Mouse (Mus musculus): ENCODE results near the gene Lmo7. TPM values are rescaled to one million over a fixed set of nuclear protein-coding genes. Genes with fewer than 3 reads are reported as not detected.

The Lmo7 gene
- total and polyA plus RNA-seq, 2 experiments from 2014 or later = 13.4 to 26.3 TPM

GRCm38 (mm10) chr14:101834109-101834508, 104.4 kb downstream of the Lmo7 start:
- Histone ChIP-seq H3K27me3 (ENCODE audit: insufficient read depth, low read length) (no peaks in the 10 kb centered on the region), H3K4me2 (ENCODE audit: low read depth) (no peak overlapping the region), H3K27ac (ENCODE audit: low read depth, low read length) (no peak overlapping the region), H3K36me3 (ENCODE audit: insufficient read depth) (no peaks in the 10 kb centered on the region), H3K9ac (no peak overlapping the region), H3K9me3 (ENCODE audit: low read length) (no peaks in the 10 kb centered on the region), H3K4me3 (ENCODE audit: low read depth, low read length) (no peak overlapping the region), H3K4me1 (ENCODE audit: insufficient read depth) (no peaks in the 10 kb centered on the region)
- ATAC-seq (no peak), DNase-seq (no peak)
- 87% methylated on average over 3 of the region's 3 CpGs for WGBS
- no peak for TF ChIP-seq CTCF (IDR thresholded peaks at IDR 0.05; ENCODE audit: low read depth)

GRCm38 (mm10) chr14:101836401-101836800, 106.6 kb downstream of the Lmo7 start:
- no peak overlapping the region for H3K4me3 ChIP-seq (ENCODE audit: low read depth, low read length)
- no peaks in the 10 kb centered on the region for H3K36me3 ChIP-seq (ENCODE audit: insufficient read depth)
- DNase-seq = no peak
- WGBS = 88% methylated on average over 2 of the region's 2 CpGs
- H3K27ac ChIP-seq (ENCODE audit: low read depth, low read length) = no peak overlapping the region
- no peaks in the 10 kb centered on the region for H3K27me3 ChIP-seq (ENCODE audit: insufficient read depth, low read length)
- TF ChIP-seq CTCF (IDR thresholded peaks at IDR 0.05; ENCODE audit: low read depth) = no peak
- no peak overlapping the region for H3K9ac ChIP-seq
- no peaks in the 10 kb centered on the region for H3K4me1 ChIP-seq (ENCODE audit: insufficient read depth)
- no peak for ATAC-seq
- no peak overlapping the region for H3K4me2 ChIP-seq (ENCODE audit: low read depth)
- no peaks in the 10 kb centered on the region for H3K9me3 ChIP-seq (ENCODE audit: low read length)

- H3K4me1 ChIP-seq (ENCODE audit: insufficient read depth) = no peaks in the 10 kb centered on the region
- no peak overlapping the region for H3K9ac ChIP-seq
- 59% methylated on average over 6 of the region's 6 CpGs for WGBS
- H3K9me3 ChIP-seq (ENCODE audit: low read length) = no peaks in the 10 kb centered on the region
- H3K27ac ChIP-seq (ENCODE audit: low read depth, low read length) = no peak overlapping the region
- no peaks in the 10 kb centered on the region for H3K36me3 ChIP-seq (ENCODE audit: insufficient read depth)
- TF ChIP-seq CTCF (IDR thresholded peaks at IDR 0.05; ENCODE audit: low read depth) = no peak
- ATAC-seq (0 out of 2 replicates have a peak, but pooled peaks have one; percentile 23), DNase-seq (no peak)
- no peak overlapping the region for H3K4me3 ChIP-seq (ENCODE audit: low read depth, low read length)
- H3K4me2 ChIP-seq (ENCODE audit: low read depth) = no peak overlapping the region
- H3K27me3 ChIP-seq (ENCODE audit: insufficient read depth, low read length) = no peaks in the 10 kb centered on the region
Measured at GRCm38 (mm10) chr14:101837176-101837575, 107.4 kb downstream of the Lmo7 start.

GRCm38 (mm10) chr14:101838231-101838839, 108.6 kb downstream of the Lmo7 start:
- ATAC-seq (peak; percentile 39), DNase-seq (peak; percentile 74)
- no peaks in the 10 kb centered on the region for H3K9me3 ChIP-seq (ENCODE audit: low read length)
- 52% methylated on average over 7 of the region's 7 CpGs for WGBS
- no peak overlapping the region for H3K4me2 ChIP-seq (ENCODE audit: low read depth)
- TF ChIP-seq CTCF (IDR thresholded peaks at IDR 0.05; ENCODE audit: low read depth) = no peak
- no peaks in the 10 kb centered on the region for H3K4me1 ChIP-seq (ENCODE audit: insufficient read depth)
- H3K9ac ChIP-seq = no peak overlapping the region
- H3K36me3 ChIP-seq (ENCODE audit: insufficient read depth) = no peaks in the 10 kb centered on the region
- H3K4me3 ChIP-seq (ENCODE audit: low read depth, low read length) = no peak overlapping the region
- no peaks in the 10 kb centered on the region for H3K27me3 ChIP-seq (ENCODE audit: insufficient read depth, low read length)
- no peak overlapping the region for H3K27ac ChIP-seq (ENCODE audit: low read depth, low read length)

GRCm38 (mm10) chr14:101839771-101840731, 110.3 kb downstream of the Lmo7 start:
- Histone ChIP-seq H3K9me3 (ENCODE audit: low read length) (no peaks in the 10 kb centered on the region), H3K27ac (ENCODE audit: low read depth, low read length) (peak overlapping the region; percentile 67), H3K27me3 (ENCODE audit: insufficient read depth, low read length) (no peaks in the 10 kb centered on the region), H3K9ac (peak overlapping the region; percentile 40), H3K4me1 (ENCODE audit: insufficient read depth) (0 out of 2 replicates have a peak, but pooled peaks cover 4% of the 10 kb centered on the region), H3K36me3 (ENCODE audit: insufficient read depth) (no peaks in the 10 kb centered on the region), H3K4me3 (ENCODE audit: low read depth, low read length) (peak overlapping the region; percentile 33), H3K4me2 (ENCODE audit: low read depth) (peak overlapping the region; percentile 40)
- ATAC-seq = peak; percentile 55
- WGBS = 53% methylated on average over 24 of the region's 24 CpGs
- TF ChIP-seq CTCF (IDR thresholded peaks at IDR 0.05; ENCODE audit: low read depth) = no peak
- DNase-seq = peak; percentile 61

- H3K4me3 ChIP-seq (ENCODE audit: low read depth, low read length) = peak overlapping the region; percentile 33
- H3K9me3 ChIP-seq (ENCODE audit: low read length) = no peaks in the 10 kb centered on the region
- no peak for ATAC-seq
- WGBS = 78% methylated on average over 5 of the region's 5 CpGs
- H3K9ac ChIP-seq = no peak overlapping the region; the same call in 1 of the 2 replicates
- H3K27me3 ChIP-seq (ENCODE audit: insufficient read depth, low read length) = no peaks in the 10 kb centered on the region
- no peak for DNase-seq
- 0 out of 2 replicates have a peak, but pooled peaks cover 4% of the 10 kb centered on the region for H3K4me1 ChIP-seq (ENCODE audit: insufficient read depth)
- H3K4me2 ChIP-seq (ENCODE audit: low read depth) = peak overlapping the region; percentile 46
- H3K27ac ChIP-seq (ENCODE audit: low read depth, low read length) = no peak overlapping the region
- TF ChIP-seq CTCF (IDR thresholded peaks at IDR 0.05; ENCODE audit: low read depth) = no peak
- H3K36me3 ChIP-seq (ENCODE audit: insufficient read depth) = no peaks in the 10 kb centered on the region
Measured at GRCm38 (mm10) chr14:101841271-101841670, 111.5 kb downstream of the Lmo7 start.

- no peak for ATAC-seq
- Histone ChIP-seq H3K36me3 (ENCODE audit: insufficient read depth) (no peaks in the 10 kb centered on the region), H3K9me3 (ENCODE audit: low read length) (no peaks in the 10 kb centered on the region), H3K27me3 (ENCODE audit: insufficient read depth, low read length) (no peaks in the 10 kb centered on the region), H3K9ac (no peak overlapping the region), H3K4me1 (ENCODE audit: insufficient read depth) (0 out of 2 replicates have a peak, but pooled peaks cover 4% of the 10 kb centered on the region), H3K4me3 (ENCODE audit: low read depth, low read length) (no peak overlapping the region), H3K27ac (ENCODE audit: low read depth, low read length) (no peak overlapping the region), H3K4me2 (ENCODE audit: low read depth) (peak overlapping the region; percentile 32)
- no peak for TF ChIP-seq CTCF (IDR thresholded peaks at IDR 0.05; ENCODE audit: low read depth)
- DNase-seq = no peak
- 86% methylated on average over 6 of the region's 6 CpGs for WGBS
Measured at GRCm38 (mm10) chr14:101842521-101842920, 112.8 kb downstream of the Lmo7 start.
